Mouse (Mus musculus) heart, postnatal 0 days (tissue): ENCODE data around the gene Sox1. TPM values are rescaled to one million over a fixed set of nuclear protein-coding genes. Genes with fewer than 3 reads are reported as not detected.

Experiments used
- ATAC-seq: fragments of 200-750 bp; cut with Nextera tagmentation; 2 replicates; pipeline ENCODE4 v1.8.0; 2017; ENCODE audit warnings: low read depth, moderate number of reproducible peaks, moderate library complexity; ENCODE audit not compliant: insufficient read depth
- DNase-seq: peaks from one replicate; pipeline ENCODE4 v3.0.0-alpha.2; 2016; ENCODE audit warnings: low spot score
- H3K27ac ChIP-seq: fragments of 300-500 bp; sonication (generic); 2 replicates; pipeline ENCODE4 v1.5.1; 2014; ENCODE audit warnings: low read depth, mild to moderate bottlenecking
- H3K27me3 ChIP-seq: fragments of 300-500 bp; sonication (generic); 2 replicates; pipeline ENCODE4 v1.6.1; 2014; ENCODE audit warnings: low read length, mixed read lengths; ENCODE audit not compliant: control insufficient read depth, insufficient read depth
- H3K36me3 ChIP-seq: fragments of 300-500 bp; sonication (generic); replicated peaks from 2 replicates; pipeline ENCODE4 v1.6.1; 2014; ENCODE audit warnings: low read length, mixed read lengths; ENCODE audit not compliant: control insufficient read depth, insufficient read depth
- H3K4me1 ChIP-seq: fragments of 300-500 bp; sonication (generic); 2 replicates; pipeline ENCODE4 v1.6.1; 2014; ENCODE audit warnings: antibody characterized with exemption; ENCODE audit not compliant: control insufficient read depth, insufficient read depth
- H3K4me2 ChIP-seq: fragments of 300-500 bp; sonication (generic); 2 replicates; pipeline ENCODE4 v1.6.1; 2014; ENCODE audit warnings: low read depth, mild to moderate bottlenecking, low read length, moderate library complexity
- H3K4me3 ChIP-seq: fragments of 300-500 bp; sonication (generic); 2 replicates; pipeline ENCODE4 v1.5.1; 2014; ENCODE audit warnings: low read depth, low read length
- H3K9ac ChIP-seq: fragments of 300-500 bp; sonication (generic); replicated peaks from 2 replicates; pipeline ENCODE4 v1.6.1; 2014; ENCODE audit warnings: low read depth, low read length, mixed read lengths
- H3K9me3 ChIP-seq: fragments of 300-500 bp; sonication (generic); replicated peaks from 2 replicates; pipeline ENCODE4 v1.6.1; 2016; ENCODE audit warnings: low read length; ENCODE audit not compliant: control insufficient read depth
- CTCF ChIP-seq: IDR thresholded peaks from 2 replicates; pipeline ENCODE4 v1.5.1; 2016; ENCODE audit warnings: antibody characterized with exemption, control low read depth, low read depth
- EP300 ChIP-seq: IDR thresholded peaks from 2 replicates; pipeline ENCODE4 v1.6.1; 2016; ENCODE audit warnings: antibody characterized with exemption, low read depth
- WGBS: fragments of 180-500 bp; shearing (Covaris S2); extraction: QIAGEN DNeasy Blood & Tissue Kit; methylation state at CpG from one replicate; pipeline ENCODE4 v1.1.7; 2014; 5-methylcytosine and 5-hydroxymethylcytosine counted together
- polyA plus RNA-seq: library from polyadenylated mRNA; unstranded; fragments of >200 nt; fragmentation: Nextera tagmentation; extraction: Ambion mirVana; gene quantifications from 2 replicates; pipeline ENCODE4 v1.2.1, GENCODE M21; 2015
- total RNA-seq: library from RNA; depleted of rRNA; stranded (reverse); fragments of >200 nt; gene quantifications from 2 replicates; pipeline ENCODE4 v1.2.3, GENCODE M21; 2014; ENCODE audit warnings: low replicate concordance

The Sox1 gene
- total and polyA plus RNA-seq, 2 experiments from 2014 or later, result not detected

DNA sequence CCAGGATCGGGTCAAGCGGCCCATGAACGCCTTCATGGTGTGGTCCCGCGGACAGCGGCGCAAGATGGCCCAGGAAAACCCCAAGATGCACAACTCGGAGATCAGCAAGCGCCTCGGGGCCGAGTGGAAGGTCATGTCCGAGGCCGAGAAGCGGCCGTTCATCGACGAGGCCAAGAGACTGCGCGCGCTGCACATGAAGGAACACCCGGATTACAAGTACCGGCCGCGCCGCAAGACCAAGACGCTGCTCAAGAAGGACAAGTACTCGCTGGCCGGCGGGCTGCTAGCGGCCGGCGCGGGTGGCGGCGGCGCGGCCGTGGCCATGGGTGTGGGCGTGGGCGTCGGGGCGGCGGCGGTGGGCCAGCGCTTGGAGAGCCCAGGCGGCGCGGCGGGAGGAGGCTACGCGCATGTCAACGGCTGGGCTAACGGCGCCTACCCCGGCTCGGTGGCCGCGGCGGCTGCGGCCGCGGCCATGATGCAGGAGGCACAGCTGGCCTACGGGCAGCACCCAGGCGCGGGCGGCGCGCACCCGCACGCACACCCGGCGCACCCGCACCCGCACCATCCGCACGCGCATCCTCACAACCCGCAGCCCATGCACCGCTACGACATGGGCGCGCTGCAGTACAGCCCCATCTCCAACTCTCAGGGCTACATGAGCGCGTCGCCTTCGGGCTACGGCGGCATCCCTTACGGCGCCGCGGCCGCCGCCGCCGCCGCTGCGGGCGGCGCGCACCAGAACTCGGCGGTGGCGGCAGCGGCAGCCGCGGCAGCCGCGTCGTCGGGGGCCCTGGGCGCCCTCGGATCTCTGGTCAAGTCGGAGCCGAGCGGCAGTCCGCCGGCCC is 1.6 kb downstream of the Sox1 start:
- peaks cover 100% of the 10 kb centered on the region for H3K27me3 ChIP-seq
- peak overlapping the region; percentile 33 for H3K4me3 ChIP-seq
- H3K9ac ChIP-seq, result no peak overlapping the region
- no peak overlapping the region for H3K27ac ChIP-seq
- WGBS, result under 1% methylated on average over 73 of the region's 118 CpGs
- ATAC-seq (no peak), DNase-seq (no peak)
- H3K4me1 ChIP-seq, result peaks cover 3% of the 10 kb centered on the region; the same call in 1 of the 2 replicates
- TF ChIP-seq CTCF (no peak), EP300 (no peak)
- H3K9me3 ChIP-seq, result no peaks in the 10 kb centered on the region
- H3K36me3 ChIP-seq, result no peaks in the 10 kb centered on the region
- H3K4me2 ChIP-seq, result peak overlapping the region; percentile 35; the same call in 1 of the 2 replicates

DNA sequence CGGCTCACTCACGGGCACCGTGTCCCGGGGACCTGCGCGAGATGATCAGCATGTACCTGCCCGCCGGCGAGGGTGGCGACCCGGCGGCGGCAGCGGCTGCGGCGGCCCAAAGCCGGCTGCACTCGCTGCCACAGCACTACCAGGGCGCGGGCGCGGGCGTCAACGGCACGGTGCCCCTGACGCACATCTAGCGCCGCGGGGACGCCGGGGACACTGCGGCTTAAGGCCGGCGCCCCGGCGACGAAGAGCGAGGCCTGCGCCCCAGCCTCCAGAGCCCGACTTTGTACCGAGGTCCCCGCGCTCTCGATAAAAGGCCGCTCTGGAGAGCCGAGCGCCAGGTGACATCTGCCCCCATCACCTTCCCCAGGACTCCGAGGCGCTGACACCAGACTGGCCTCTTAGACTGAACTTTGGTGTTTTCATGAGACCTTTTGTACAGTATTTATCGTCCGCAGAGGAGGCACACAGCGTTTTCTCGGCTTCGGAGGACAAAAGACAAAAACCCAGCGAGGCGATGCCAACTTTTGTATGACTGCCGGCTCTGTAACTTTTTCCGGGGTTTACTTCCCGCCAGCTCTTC is 2.3 kb downstream of the Sox1 start:
- ATAC-seq (no peak), DNase-seq (no peak)
- Histone ChIP-seq H3K9me3 (no peaks in the 10 kb centered on the region), H3K4me1 (peaks cover 3% of the 10 kb centered on the region; the same call in 1 of the 2 replicates), H3K9ac (no peak overlapping the region), H3K4me2 (peak overlapping the region; percentile 35; the same call in 1 of the 2 replicates), H3K27ac (no peak overlapping the region), H3K36me3 (no peaks in the 10 kb centered on the region), H3K27me3 (peaks cover 100% of the 10 kb centered on the region), H3K4me3 (peak overlapping the region; percentile 33)
- 1% methylated on average over 46 of the region's 59 CpGs for WGBS
- no peak for TF ChIP-seq CTCF
- no peak for TF ChIP-seq EP300

DNA sequence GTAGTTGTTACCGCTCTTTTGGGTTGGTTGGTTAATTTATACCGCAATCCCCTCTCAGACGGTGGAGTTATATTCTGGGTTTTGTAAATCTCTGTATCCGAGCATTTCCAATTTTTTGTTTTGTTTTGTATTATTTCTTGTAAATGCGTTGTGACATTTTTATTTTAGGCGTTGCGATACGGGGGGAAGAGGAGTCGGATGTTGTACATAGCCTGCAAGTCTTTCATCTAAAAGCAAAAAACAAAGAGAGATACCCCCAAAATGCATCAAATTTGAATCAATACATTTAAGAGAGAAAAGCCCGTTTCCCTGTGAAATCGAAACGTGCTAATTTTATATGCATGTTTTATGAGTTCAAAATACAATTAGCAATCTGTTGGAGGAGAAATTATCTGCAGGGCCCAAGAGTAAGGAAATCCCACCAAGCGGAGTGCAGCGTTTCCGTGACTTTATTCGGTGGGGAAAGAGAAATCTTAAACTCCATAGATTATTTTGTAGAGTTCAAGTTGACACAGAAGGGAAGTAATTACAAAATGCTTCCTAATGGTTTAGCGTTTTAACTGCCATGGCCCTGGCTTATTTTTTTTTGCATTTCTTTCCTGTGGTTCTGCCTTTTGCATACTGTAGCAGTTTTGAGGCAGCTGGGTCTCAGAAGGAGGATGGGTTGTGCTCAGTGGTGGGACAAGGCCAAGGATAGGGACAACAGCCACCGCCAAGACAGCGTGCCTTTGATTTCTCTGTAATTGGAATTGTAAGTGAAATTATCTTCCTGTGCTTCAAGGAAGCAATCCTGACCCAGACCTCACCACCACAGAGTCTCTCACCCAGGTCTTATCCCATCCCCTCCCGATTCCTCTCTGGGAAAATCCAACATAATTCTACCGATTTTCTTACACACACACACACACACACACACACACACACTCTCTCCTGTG is 3.2 kb downstream of the Sox1 start:
- no peak for ATAC-seq
- 5% methylated on average over 21 of the region's 21 CpGs for WGBS
- no peak overlapping the region for H3K4me3 ChIP-seq

GRCm38 (mm10) chr8:12399421-12400205 is 4.5 kb downstream of the Sox1 start:
- no peaks in the 10 kb centered on the region for H3K36me3 ChIP-seq
- 4% methylated on average over 5 of the region's 5 CpGs for WGBS
- H3K27ac ChIP-seq, result no peak overlapping the region
- H3K4me2 ChIP-seq, result no peak overlapping the region
- H3K27me3 ChIP-seq, result peaks cover 100% of the 10 kb centered on the region
- DNase-seq (no peak), ATAC-seq (no peak)
- H3K4me3 ChIP-seq, result no peak overlapping the region
- TF ChIP-seq EP300 (no peak), CTCF (no peak)
- H3K9me3 ChIP-seq, result no peaks in the 10 kb centered on the region
- peaks cover 3% of the 10 kb centered on the region; the same call in 1 of the 2 replicates for H3K4me1 ChIP-seq
- no peak overlapping the region for H3K9ac ChIP-seq

More for the DNA sequence above, 3.2 kb downstream of the Sox1 start:
- no peak for DNase-seq
- H3K36me3 ChIP-seq, result no peaks in the 10 kb centered on the region
- peaks cover 100% of the 10 kb centered on the region for H3K27me3 ChIP-seq
- no peak overlapping the region for H3K4me2 ChIP-seq
- H3K4me1 ChIP-seq, result peaks cover 3% of the 10 kb centered on the region; the same call in 1 of the 2 replicates
- no peak overlapping the region for H3K9ac ChIP-seq
- H3K27ac ChIP-seq, result no peak overlapping the region
- no peaks in the 10 kb centered on the region for H3K9me3 ChIP-seq
- no peak for TF ChIP-seq EP300
- no peak for TF ChIP-seq CTCF
